Mouse (Mus musculus) gastrocnemius, postnatal 36 days (tissue): Measurements from ENCODE around the gene Foxc2. TPM values are rescaled to one million over a fixed set of nuclear protein-coding genes. Genes with fewer than 3 reads are reported as not detected.

ENCODE experiments used
- DNase-seq, 2 experiments: peaks; one replicate each; pipeline ENCODE4 v3.0.0; 2022
- intact Hi-C: fragments of 180-260 bp; cut with DNase I; formaldehyde crosslinking; loops from one replicate; pipeline ENCODE4 v1.15.1; 2025
- long read RNA-seq, 2 experiments: library from polyadenylated mRNA; stranded (forward); transcript quantifications; one replicate each; pipeline ENCODE4 v2.0.0; 2021
- total RNA-seq, 2 experiments: library from RNA; stranded (reverse); gene quantifications; 2 replicates each; pipeline ENCODE4 v1.2.3; 2021

The Foxc2 gene
- under 1 TPM; 0.18 to 0.27 TPM for total RNA-seq
- long read RNA-seq, experiment 1, partial matches to known transcripts, result 0 of 4 reads
- long read RNA-seq, experiment 1, other reads (novel, unspliced or antisense), result 0 of 4 reads
- long read RNA-seq, experiment 2, partial matches to known transcripts, result 0 of 1 reads
- long read RNA-seq, experiment 2, other reads (novel, unspliced or antisense), result 0 of 1 reads

- intact Hi-C loops, result loop anchor here (5.0 kb wide), 1 partner anchor 96 kb away; no protein-coding TSS in a partner anchor
- DNase-seq, result peak; percentile 76 to 79
Observed at GRCm38 (mm10) chr8:121115948-121116347, at the start of gene Foxc2. Gene Foxc2, plus strand, starts transcription at chr8:121116171.

GRCm38 (mm10) chr8:121071454-121071853 lies 44.5 kb upstream of the Foxc2 start:
- intact Hi-C loops, result no loop called here
- DNase-seq, result no peak

- intact Hi-C loops, result no loop called here
- DNase-seq, result no peak
Observed at GRCm38 (mm10) chr8:121072406-121073130, 43.4 kb upstream of the Foxc2 start.

- intact Hi-C loops, result no loop called here
- no peak for DNase-seq
Observed at GRCm38 (mm10) chr8:121073174-121074107, 42.5 kb upstream of the Foxc2 start.

- intact Hi-C loops, result no loop called here
- DNase-seq, result no peak
Observed at GRCm38 (mm10) chr8:121074108-121074847, 41.7 kb upstream of the Foxc2 start.

- intact Hi-C loops, result no loop called here
- DNase-seq, result no peak
Observed at GRCm38 (mm10) chr8:121074848-121075145, 41.2 kb upstream of the Foxc2 start.

GRCm38 (mm10) chr8:121075936-121076335 lies 40.0 kb upstream of the Foxc2 start:
- intact Hi-C loops, result no loop called here
- no peak for DNase-seq

- DNase-seq, result no peak
- intact Hi-C loops, result no loop called here
Observed at GRCm38 (mm10) chr8:121076555-121076954, 39.4 kb upstream of the Foxc2 start.

- intact Hi-C loops, result no loop called here
- DNase-seq, result no peak
Observed at GRCm38 (mm10) chr8:121078721-121079120, 37.2 kb upstream of the Foxc2 start.

- intact Hi-C loops, result no loop called here
Observed at GRCm38 (mm10) chr8:121079201-121079600, 36.8 kb upstream of the Foxc2 start.

GRCm38 (mm10) chr8:121079944-121080343 lies 36.0 kb upstream of the Foxc2 start:
- DNase-seq, result no peak
- intact Hi-C loops, result no loop called here

More at GRCm38 (mm10) chr8:121079201-121079600, 36.8 kb upstream of the Foxc2 start:
- DNase-seq, result no peak

- DNase-seq, result no peak
- intact Hi-C loops, result no loop called here
Observed at GRCm38 (mm10) chr8:121080361-121081090, 35.4 kb upstream of the Foxc2 start.

GRCm38 (mm10) chr8:121081398-121081797 lies 34.6 kb upstream of the Foxc2 start:
- DNase-seq, result no peak
- intact Hi-C loops, result no loop called here

GRCm38 (mm10) chr8:121082218-121083092 lies 33.5 kb upstream of the Foxc2 start:
- DNase-seq, result no peak
- intact Hi-C loops, result no loop called here

GRCm38 (mm10) chr8:121083093-121083935 lies 32.7 kb upstream of the Foxc2 start:
- peak; percentile 53 to 59 for DNase-seq
- intact Hi-C loops, result no loop called here

GRCm38 (mm10) chr8:121083936-121084209 lies 32.1 kb upstream of the Foxc2 start:
- intact Hi-C loops, result loop anchor here (2.0 kb wide), 1 partner anchor 111 kb away; no protein-coding TSS in a partner anchor
- DNase-seq, result no peak

GRCm38 (mm10) chr8:121084210-121084951 lies 31.6 kb upstream of the Foxc2 start, which contains the start of gene Foxf1:
Gene Foxf1, plus strand, starts transcription at chr8:121084386.
- no peak for DNase-seq
- intact Hi-C loops, result loop anchor here (2.0 kb wide), 1 partner anchor 112 kb away; no protein-coding TSS in a partner anchor
